Mouse (Mus musculus) thymus, postnatal 36 days (tissue): ENCODE data around the gene Tll2.

Experiments used
- DNase-seq, 2 experiments: peaks; one replicate each; pipeline ENCODE4 v3.0.0; 2022; ENCODE audit warnings: mixed read lengths in 2 of 2

Gene Tll2

GRCm38 (mm10) chr19:41152462-41152861 lies 54.2 kb downstream of the Tll2 start:
- no peak for DNase-seq

GRCm38 (mm10) chr19:41152016-41152370 lies 54.6 kb downstream of the Tll2 start:
- no peak for DNase-seq

GRCm38 (mm10) chr19:41151321-41152015 lies 55.2 kb downstream of the Tll2 start:
- no peak for DNase-seq

GRCm38 (mm10) chr19:41140961-41141360 lies 65.7 kb downstream of the Tll2 start:
- no peak for DNase-seq

GRCm38 (mm10) chr19:41139629-41140028 lies 67.0 kb downstream of the Tll2 start:
- DNase-seq, result no peak

GRCm38 (mm10) chr19:41123009-41123408 lies 83.6 kb downstream of the Tll2 start:
- no peak for DNase-seq

GRCm38 (mm10) chr19:41119924-41120323 lies 86.7 kb downstream of the Tll2 start:
- DNase-seq, result no peak

- no peak for DNase-seq
These were observed 88.3 kb downstream of the Tll2 start for GRCm38 (mm10) chr19:41118346-41118745.

GRCm38 (mm10) chr19:41117334-41117733 lies 89.3 kb downstream of the Tll2 start:
- DNase-seq, result no peak

- DNase-seq, result no peak
These were observed 92.0 kb downstream of the Tll2 start for GRCm38 (mm10) chr19:41114611-41115010.

GRCm38 (mm10) chr19:41113911-41114531 lies 92.6 kb downstream of the Tll2 start:
- DNase-seq, result no peak

GRCm38 (mm10) chr19:41112609-41113008 lies 94.0 kb downstream of the Tll2 start:
- DNase-seq, result no peak

- no peak for DNase-seq
These were observed 96.6 kb downstream of the Tll2 start for GRCm38 (mm10) chr19:41109991-41110390.

GRCm38 (mm10) chr19:41109496-41109895 lies 97.1 kb downstream of the Tll2 start:
- no peak for DNase-seq

GRCm38 (mm10) chr19:41108666-41109065 lies 98.0 kb downstream of the Tll2 start:
- no peak for DNase-seq

GRCm38 (mm10) chr19:41107530-41107929 lies 99.1 kb downstream of the Tll2 start:
- no peak for DNase-seq

GRCm38 (mm10) chr19:41104922-41105321 lies 101.7 kb downstream of the Tll2 start:
- no peak for DNase-seq

GRCm38 (mm10) chr19:41101390-41101789 lies 105.2 kb downstream of the Tll2 start:
- DNase-seq, result no peak

GRCm38 (mm10) chr19:41100863-41101262 lies 105.8 kb downstream of the Tll2 start:
- no peak for DNase-seq

GRCm38 (mm10) chr19:41097038-41097437 lies 109.6 kb downstream of the Tll2 start:
- no peak for DNase-seq

- no peak for DNase-seq
These were observed 114.7 kb downstream of the Tll2 start for GRCm38 (mm10) chr19:41091901-41092300.

GRCm38 (mm10) chr19:41089833-41090232 lies 116.8 kb downstream of the Tll2 start:
- peak; percentile 20 to 47 for DNase-seq

- DNase-seq, result peak; percentile 39
These were observed 118.1 kb downstream of the Tll2 start for GRCm38 (mm10) chr19:41088491-41088890.

GRCm38 (mm10) chr19:41087901-41088300 lies 118.7 kb downstream of the Tll2 start:
- DNase-seq, result no peak

- peak; percentile 51 to 55 for DNase-seq
These were observed 119.9 kb downstream of the Tll2 start for GRCm38 (mm10) chr19:41086700-41087099.
